Mouse (Mus musculus) ES-E14 (cell line): ENCODE measurements around the gene Slc25a13.

Source experiments
- CHD2 ChIP-seq: IDR thresholded peaks from 2 replicates; pipeline ENCODE4 v1.6.1; 2014; ENCODE audit warnings: mild to moderate bottlenecking, low read depth, low read length, inconsistent platforms
- MAFK ChIP-seq: IDR thresholded peaks from 2 replicates; pipeline ENCODE4 v1.6.1; 2014; ENCODE audit warnings: mild to moderate bottlenecking, low read depth, low read length, inconsistent platforms; ENCODE audit not compliant: insufficient read depth
- ZC3H11A ChIP-seq: IDR thresholded peaks from 2 replicates; pipeline ENCODE4 v1.6.1; 2012; ENCODE audit warnings: low read depth, mild to moderate bottlenecking, inconsistent platforms, low read length, borderline replicate concordance
- ZNF384 ChIP-seq: IDR thresholded peaks from 2 replicates; pipeline ENCODE4 v1.6.1; 2012; ENCODE audit warnings: low read depth, low read length, inconsistent platforms

- TF ChIP-seq ZC3H11A (no peak), ZNF384 (no peak), CHD2 (no peak), MAFK (no peak)
Measured at GRCm38 (mm10) chr6:6173166-6173934, 43.6 kb downstream of the Slc25a13 start.
